Mouse (Mus musculus): Measurements from ENCODE around the gene Mertk.

DNA sequence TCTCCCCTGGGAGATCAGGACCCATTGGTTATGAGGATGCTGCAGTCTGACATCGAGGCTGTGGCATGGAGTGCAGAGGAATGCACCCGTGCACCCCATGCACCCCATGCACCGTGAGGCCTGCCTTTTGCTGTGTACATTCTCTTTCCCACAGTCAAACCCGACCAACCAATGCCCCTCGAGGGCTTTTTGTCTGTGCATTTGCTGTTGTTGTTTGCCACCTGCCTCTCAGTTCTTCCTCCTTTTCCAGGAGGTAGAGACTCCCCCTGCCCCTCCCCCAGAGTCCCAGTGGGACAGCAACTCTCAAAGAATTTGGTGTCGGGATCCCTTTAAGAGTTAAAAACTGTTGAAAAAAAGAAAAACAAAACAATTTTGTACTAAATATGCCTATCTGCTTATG lies 49.4 kb downstream of the Mertk start:
- no peak for TF ChIP-seq CTCF (IDR thresholded peaks at IDR 0.05; ENCODE audit: extremely low read depth, insufficient read length, insufficient replicate concordance, low read depth, low read length)
- no peak for TF ChIP-seq POLR2A (IDR thresholded peaks at IDR 0.05; ENCODE audit: low read depth, low read length)

All from small intestine, adult 2 months (tissue).